Mouse (Mus musculus) ovary, postnatal 10 days (tissue): ENCODE data around the gene Stk38.
A peak's percentile ranks its signal among the peaks of the same experiment; 100 is the strongest.
"Not testable (repeated sequence)": the region's sequence is repeated elsewhere in the genome, so short reads cannot be mapped to it uniquely, and the experiment has no call there.

Source experiments
- DNase-seq: peaks from one replicate; pipeline ENCODE4 v3.0.0; 2022; ENCODE audit warnings: low spot score

Stk38 gene

DNA sequence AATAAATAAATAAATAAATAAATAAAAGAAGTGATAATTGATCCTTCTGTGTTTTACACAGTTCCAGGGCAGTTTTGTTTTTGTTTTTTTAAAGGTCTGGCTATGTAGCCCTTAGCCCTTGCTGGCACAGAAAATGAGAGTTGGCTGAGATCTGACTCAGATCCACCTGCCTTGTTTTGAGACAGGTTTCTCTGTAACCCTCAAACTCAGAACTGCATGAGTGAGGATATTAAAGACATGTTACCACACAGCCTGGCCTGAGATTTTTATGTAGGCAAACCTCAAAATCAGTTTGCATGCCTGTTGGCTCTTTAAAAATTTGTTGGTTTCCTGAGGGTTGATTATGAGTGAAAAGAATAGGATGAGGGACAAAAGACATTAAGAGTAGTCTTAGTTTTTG is 27.7 kb upstream of the Stk38 start:
- no peak for DNase-seq

DNA sequence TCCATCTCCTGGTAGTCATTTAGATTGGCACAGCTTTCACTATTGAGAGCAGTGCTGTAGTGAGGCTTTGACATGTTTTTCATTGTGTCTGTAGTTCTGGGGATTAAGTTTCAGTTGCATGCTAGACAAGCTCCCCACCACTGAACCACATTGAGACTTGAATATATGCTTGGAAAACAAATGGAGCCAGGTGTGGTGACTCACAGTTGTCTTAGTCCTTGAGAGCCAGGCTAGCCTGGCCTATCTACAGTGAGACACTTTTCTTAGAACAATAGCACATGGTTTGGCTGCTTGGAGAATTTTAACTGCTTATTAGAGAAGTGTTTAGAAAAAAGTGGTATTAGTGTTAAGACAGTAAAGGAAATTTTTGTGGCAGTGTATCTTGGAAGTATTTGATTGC is 26.5 kb upstream of the Stk38 start:
- DNase-seq, result no peak

DNA sequence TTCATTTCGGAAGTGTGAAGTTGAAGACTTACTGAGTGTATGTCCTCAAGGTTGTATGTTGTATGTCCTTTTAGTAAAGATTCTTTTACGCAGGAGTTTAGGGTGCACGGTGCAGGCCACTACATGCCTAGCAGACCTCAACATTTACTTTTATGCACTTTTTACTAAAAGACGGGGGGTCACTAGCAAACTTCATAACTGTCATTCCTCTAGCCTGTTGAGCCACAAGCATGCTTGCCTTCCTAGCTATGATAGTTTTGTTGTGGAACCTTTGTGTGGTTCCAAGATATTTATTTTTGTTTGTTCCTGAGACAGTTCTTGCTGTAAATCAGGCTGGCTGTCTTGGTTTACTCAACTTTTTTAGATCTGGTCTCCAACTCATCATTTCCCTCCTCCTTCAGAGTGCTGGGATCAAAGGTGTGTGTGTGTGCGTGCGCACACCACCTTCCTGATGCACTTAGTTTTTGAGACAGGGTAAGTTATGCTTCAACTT is 25.8 kb upstream of the Stk38 start:
- DNase-seq, result no peak

DNA sequence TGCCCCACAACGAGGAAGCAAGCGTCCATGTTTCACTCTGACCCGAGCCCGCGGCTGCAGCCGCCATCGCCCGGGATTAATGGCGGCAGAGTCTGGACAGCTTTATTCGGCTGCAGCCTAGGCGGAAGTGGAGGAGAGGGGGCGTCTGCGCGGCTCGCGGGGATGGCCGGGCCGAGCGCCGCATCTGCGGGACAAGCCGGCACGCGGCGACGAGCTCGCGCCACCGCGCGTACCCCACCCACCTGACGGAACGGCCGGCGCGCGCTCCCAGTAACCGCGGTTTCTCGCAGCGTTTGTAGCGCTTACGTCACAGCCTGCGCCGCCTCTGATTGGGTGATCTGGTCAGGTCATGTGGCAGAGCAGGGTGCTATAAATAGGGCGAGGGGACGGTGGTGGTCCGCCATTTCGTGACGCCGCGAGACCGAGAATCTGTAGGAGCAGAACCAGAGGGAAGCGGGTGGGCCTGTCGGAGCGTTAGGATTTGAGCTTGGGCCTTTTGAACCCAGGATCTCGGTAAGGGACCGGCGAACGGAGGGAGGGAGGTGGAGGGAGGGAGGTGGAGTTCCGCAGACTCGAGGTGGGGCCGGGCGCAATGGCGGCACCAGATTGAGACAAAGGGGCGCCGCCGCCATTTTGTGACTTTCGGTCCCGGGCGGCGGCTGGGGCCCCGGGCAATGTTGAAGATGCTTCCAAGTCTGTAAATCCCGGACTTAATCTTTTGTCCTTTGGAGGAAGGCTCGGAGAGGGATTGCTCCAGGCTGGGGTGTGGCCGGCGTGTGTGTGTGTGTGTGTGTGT is 24.7 kb upstream of the Stk38 start, which contains the start of gene Srsf3:
Srsf3 (plus strand) TSS at position 355 of the 796 bp plus-strand sequence.
- peak; percentile 98 for DNase-seq

DNA sequence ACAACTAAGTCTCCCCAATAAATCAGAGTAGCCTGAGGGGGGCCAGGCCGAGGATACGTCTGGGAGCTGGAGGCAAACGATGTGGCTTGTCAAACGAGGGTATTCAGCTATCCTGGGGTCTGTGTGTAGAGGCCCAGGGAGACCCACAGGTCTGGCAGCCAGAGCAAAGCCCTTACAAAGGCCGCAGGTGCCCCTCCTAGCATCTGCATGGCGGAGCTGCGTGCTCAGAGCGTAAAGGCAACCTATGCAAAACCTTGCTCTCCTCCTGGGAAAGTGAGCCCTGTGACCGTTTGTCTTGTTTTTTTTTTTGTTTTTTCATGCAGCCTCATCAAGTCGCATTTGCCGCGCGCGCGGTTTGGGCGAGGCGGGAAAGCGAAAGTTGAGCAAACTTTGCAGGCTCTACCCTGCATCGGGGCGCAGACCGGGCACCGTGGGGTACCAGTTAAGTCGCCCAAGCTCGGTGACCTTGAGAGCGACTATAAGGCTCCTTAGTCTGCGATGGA is 24.0 kb upstream of the Stk38 start:
- no peak for DNase-seq

DNA sequence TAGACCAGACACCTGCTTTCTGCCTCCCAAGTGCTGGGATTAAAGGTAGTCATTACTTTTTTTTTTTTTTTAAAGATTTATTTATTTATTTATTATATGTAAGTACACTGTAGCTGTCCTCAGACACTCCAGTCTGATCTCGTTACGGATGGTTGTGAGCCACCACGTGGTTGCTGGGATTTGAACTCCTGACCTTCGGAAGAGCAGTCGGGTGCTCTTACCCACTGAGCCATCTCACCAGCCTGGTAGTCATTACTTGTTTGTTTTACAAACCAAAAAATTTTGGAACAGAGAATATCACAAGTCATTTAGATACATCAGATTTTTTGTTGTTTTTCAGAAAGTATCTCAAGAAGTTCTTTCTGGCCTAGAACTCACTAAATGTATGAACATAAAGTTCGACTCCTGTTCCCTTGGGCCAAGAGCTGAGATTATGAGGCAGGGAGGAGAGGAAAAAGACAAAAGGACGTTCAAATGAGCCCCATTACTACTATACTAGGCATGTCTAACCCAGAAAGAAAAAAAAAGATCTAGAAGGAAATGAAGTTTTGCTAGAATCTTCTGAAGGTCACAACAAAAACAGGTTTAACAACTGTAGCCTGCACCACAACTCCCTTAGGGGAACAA is 23.4 kb upstream of the Stk38 start:
- DNase-seq, result not testable (repeated sequence)

DNA sequence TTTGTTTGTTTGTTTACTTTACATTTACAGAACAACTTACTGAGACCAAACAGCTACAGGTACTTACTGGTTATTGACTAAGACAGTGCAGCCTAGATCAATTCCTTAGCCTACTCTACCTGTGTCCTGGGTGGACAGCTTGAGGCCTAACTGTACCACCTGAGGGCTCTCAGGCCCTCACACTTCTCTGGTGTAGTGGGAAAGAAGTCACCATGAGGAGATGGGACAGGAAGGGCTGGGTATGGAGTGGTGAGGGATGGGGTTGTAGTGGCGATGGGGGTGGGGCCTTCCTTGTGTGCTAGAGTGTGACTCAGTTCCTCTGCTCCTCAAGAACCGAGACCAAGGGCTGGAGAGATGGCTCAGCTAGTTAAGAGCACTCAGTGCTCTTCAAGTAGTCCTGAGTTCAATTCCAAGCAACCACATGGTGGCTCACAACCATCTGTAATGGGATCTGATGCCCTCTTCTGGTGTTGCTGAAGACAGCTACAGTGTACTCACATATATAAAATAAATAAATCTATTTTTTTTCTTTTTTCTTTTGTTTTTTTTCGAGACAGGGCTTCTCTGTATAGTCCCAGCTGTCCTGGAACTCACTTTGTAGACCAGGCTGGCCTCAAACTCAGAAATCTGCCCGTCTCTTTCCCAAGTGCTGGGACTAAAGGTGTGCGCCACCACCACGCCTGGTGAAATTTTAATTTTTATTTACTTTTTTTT is 22.7 kb upstream of the Stk38 start:
- DNase-seq, result no peak

DNA sequence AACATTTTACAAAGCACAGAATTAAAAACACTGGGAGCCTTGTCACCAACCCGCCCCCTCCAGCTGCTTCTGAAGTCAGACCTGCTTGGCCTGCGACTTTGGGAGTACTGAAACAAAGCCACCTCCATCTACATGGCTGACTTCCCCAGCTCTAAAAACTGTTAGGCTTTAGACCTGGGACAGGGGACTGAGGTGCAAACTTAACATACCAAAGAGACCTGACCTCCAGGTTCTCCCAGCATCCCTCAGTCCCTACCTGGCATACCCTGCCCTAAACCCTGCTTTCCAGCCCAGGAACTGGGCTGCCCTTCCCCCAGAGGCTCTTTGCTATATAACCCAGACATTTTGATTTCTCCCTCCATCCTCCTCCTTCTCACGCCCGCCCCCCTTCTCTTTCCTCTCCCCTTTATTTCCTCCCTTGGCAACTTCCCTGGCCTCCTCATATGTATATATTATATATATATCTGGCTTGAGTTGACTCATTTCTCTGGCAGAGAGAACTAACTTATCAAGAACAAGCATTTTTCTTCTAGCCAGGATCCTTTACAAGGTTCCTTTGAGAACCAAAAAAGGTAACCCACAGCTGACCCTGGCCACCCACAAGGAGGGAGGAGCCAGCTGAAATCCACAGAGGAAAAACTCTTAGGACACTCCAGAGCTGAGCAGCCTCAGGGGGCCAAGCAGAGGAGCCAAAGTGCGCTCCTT is 19.0 kb upstream of the Stk38 start:
- no peak for DNase-seq

DNA sequence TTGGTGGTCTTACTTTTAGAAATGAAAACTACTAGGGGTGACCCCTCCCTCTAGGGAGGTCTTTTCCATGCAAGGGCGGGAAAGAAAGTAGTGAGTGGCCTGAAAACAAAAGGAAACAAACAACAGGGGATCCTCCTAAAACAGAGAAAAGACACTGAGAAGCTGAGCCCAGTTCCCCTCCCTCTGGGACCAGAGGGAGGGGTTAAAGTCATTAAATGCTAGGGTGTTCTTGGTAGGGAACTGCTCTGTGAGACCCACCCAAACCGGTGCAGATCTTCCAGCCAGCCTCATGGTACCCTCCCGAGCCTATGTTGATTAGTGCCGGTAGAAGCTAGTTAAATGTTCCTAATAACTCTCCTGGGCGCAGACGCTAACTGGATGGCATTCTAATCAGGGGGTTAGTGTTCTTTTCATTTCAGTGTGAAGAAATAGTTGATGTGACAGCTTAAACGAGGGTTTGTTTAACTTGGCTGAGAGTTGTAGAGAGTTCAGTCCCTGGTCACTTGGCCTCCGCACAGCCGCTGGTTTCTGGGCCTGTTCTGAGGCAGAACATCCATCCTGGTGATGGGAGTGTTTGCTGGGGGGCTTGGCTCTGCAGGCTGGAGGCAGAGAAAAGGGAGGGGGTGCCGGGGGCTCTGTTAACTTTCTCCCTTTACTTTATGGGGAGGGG is 17.2 kb upstream of the Stk38 start:
- DNase-seq, result no peak

DNA sequence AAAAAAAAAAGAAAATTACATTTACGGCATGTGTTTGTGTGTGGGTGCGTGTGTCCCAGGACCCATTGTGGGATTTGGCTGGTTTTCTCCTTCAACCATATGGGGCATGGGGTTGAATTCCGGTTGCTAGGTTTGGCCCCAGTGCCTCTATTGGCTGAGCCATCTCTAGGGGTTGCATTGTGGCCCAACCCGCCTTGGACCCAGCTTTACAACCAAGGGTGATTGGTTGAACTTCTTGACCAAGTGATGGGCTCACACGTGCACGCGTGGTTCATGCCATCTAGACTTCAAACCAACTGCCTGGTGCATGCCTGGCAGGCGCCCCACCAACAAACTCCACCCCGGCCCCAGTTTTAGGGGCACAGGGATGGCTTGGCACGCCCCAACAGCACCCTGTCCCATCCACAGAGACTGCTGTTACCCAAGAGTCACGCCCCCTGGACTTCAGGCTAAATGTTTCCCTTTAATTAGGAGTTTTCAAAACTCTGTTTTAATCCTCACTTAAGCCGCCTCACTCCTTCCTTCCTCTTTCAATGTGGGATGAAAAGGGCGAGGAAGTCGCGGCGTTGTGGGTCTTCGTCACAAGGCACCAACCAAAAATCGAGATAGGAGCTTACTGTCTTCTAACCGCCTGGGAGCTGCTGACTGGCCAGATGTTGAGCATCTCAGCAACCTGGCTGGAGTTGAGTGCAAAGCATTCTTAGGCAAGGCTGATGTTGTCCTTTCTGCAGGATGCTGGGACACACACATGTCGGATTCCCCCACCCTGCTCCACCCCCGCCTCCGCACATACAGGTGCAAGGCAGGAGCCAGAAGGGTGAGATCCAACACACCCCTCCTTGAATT is 16.5 kb upstream of the Stk38 start:
- no peak for DNase-seq

DNA sequence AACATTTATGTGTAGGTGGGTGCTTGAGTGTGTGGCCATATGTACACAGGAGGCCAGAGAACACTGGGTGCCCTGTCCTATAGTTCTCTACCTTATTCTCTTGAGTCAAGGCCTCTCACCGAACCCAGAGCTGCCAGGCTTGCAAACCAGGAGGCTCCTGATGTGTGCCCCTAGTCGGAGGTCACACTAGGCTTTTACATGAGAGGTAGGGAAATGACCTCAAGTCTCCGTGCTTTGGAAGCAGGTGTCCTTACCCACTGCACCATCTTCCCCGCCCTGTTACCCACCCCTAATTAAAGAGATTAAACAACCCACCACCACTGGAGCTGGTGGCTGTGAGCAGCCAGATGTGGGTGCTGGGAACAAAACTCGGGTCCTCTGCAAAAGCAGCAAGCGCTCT is 15.6 kb upstream of the Stk38 start:
- DNase-seq, result no peak

DNA sequence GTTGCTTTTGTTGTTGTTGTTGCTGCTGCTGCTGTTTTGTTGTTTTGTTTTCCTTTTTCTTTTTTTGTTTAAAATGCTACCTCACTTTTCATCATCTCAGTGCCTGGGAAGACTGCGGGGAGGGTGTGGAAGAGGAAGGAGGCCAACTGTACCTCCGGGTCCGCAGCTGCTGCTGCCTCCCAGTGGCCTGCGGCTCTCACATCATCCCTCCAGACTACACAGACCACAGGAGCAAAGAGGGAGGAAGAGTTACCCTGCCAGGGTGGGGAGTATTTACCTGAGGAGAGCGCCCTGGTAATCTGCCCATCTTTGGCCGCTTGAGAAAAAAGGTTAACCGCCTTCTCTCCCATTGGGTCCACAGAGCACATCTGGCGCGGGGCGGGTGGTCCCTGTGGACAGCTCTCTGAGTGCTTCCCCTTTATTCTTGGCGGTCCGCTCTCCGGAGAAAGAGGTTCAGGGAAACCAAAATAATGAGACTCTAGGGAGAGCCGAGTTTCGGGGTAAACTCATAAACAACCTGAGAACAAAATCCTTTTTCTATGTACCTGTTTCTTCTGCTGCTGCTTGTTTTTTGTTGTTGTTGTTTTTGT is 14.5 kb upstream of the Stk38 start:
- no peak for DNase-seq

DNA sequence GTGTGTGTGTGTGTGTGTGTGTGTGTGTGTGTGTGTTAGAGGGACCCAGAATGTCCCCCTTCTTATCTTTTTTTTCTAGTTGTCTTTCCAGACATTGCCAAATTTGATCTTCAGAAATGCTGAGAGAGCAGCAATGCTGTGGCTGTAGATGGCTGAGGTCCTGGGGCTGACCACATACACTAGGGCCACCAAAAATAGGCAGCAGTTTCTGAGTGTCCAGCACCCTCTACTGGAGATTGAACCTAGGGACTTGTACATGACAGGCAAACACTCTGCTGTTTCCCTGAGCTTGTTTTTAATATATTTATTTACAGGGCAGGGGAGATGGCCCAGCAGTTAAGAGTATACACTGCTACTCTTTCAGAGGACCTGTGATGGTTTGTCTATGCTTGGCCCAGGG is 12.6 kb upstream of the Stk38 start:
- DNase-seq, result no peak

DNA sequence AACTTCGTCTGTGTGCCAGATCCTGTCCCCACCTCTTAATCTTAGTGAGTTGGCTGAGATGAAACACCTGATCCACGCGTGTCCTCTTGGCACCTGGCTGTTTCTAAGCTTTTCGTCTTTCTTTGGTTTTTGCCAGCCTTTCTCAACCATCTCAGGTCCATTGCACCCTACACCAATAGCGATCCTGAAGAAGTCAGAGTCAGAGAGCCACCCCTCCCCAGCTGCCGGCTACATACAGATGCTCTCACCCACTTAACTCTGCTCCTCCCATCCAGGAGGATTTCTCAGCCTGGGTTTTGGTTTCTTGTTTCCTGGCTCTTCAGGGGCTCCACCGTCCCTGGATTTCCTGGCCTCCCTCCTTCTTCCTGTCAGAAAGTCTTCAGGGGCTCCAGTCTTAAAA is 11.6 kb upstream of the Stk38 start:
- DNase-seq, result no peak

DNA sequence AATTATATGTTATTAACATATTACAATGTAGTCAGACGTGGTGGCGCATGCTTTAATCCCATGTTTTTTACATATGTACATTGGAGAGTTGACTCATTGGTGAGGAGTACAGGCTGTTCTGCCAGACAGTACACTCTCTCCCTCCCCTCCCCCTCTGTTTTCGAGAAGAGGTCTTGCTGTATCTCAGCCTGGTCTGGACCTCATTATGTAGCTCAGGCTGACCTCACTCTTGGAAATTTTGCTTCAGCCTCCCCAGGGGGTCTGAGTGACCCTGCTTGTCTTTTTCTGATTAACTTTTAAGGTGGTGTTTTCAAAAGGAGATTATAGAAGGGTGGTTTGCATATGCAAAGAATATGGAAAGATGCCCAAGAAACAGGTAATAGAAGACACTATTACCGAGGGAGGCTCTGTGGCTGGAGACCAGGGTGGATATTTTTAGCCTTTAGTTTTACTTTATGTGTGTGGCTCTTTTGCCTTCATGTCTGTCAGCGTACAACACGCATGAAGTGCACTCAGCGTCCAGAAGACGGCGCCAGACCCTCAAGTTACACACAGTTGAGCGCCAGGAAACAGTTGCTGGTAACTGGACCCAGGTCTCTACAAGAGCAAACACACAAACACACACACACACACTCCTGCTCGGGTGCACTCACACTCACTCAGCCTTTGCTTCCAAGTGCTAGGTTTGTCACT is 10.6 kb upstream of the Stk38 start:
- DNase-seq, result no peak

DNA sequence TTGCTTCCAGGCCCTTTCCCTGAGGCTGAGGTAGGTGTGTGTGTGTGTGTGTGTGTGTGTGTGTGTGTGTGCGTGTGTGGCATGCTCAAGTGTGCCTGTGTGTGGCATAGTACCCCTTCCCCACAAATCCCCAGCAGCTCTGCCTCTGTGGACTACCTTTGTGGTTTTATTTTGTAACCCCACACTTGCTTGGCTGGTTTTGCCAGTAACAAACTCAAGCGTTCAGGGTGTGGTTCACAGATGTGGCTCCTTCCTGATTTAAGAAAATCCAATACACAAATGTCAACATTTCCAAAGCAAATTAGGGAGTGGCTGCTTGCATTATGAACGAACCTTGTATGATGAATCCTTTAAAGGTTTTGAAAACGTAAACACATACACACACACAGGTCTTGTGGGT is 8.9 kb upstream of the Stk38 start:
- no peak for DNase-seq

DNA sequence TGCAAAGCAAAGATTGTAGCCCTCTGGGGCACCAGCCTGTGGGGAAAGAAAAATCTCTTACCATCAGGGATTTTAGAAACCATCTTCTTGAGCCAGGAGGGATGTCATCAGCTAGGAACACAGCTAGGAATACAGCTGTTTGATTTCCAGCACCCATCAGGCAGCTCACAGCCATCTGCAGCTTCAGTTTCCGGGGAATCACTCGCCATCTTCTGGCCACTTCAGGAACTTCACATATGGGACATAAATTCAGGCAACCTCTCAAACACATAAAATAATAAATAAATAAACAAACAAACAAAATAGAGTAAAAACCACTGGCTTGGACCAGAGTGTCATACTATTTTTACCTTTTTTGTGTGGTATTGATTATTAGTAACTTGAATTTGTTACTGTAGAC is 7.8 kb upstream of the Stk38 start:
- no peak for DNase-seq

DNA sequence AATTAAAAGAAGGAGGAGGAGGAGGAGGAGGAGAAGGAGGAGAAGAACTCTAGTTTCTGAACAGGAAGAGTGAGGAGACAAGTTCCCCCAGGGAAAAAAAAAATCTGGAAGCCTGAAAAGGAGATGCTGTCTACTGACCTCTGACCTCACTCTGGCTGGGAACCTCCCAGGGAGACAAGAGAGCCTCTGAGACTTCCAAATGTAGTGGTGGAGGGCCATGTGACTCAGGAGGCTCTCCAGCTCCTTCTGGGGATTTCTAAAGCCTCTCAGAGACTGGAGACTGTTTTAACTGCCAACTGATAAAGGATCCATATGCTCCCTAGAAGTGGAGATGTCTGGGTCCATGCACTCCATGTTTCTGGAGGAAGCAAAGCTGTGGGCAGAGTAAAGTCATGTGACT is 6.4 kb upstream of the Stk38 start:
- no peak for DNase-seq

DNA sequence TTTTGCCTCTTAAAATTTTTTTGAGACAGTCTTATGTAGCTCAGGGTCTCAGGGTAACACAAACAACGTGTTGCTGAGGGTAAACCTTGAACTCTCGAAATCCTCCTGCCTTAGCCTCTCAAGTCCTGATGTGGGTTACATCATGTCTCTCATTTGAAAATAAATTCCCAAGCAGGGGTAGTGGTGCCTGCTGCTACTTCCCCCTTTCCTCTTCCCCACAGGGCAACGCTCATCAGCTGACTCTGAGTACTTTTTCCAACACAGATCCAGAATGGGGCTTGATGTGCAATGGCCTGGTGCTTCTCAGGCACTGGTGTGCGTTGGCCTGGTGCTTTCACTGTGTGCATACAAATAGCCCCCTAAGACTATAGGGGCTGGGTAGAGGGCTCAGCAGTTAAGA is 1.4 kb upstream of the Stk38 start:
- no peak for DNase-seq

DNA sequence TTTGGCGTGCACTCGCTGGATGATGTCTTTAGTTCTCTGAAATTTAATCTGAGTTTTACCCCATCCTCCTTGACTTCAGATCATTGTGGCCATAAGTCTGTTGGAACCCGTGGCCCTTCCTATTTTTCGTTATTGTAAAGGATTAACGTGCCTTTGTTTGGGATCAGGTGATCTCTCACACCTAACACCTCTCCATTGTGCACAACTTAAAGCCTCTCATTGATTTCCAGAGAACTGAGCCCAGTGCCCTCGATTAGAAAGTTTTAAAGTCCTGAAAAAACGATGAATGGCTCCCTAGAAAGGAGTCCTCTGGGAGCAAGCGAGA is 493 bp upstream of the Stk38 start:
- no peak for DNase-seq
